Mouse (Mus musculus): ENCODE results near the gene Slc6a3. TPM values are rescaled to one million over a fixed set of nuclear protein-coding genes. Genes with fewer than 3 reads are reported as not detected.

The Slc6a3 gene
- not detected for total RNA-seq (2023)

GRCm38 (mm10) chr13:73536403-73536821 is at the start of gene Slc6a3:
Gene Slc6a3, plus strand, starts transcription at chr13:73536747.

GRCm38 (mm10) chr13:73603522-73604155 is 67.1 kb downstream of the Slc6a3 start, which contains the start of gene Clptm1l:
Gene Clptm1l, plus strand, starts transcription at chr13:73604006.

GRCm38 (mm10) chr13:73626745-73627549 is 90.4 kb downstream of the Slc6a3 start, which contains the start of gene Tert:
Gene Tert, plus strand, starts transcription at chr13:73626911.

Other genes starting within 250 kb of the Slc6a3 start
- 10 to 100 TPM; 19.8 to 27.5 TPM for gene Mrpl36, start 208.2 kb upstream of the Slc6a3 start, total RNA-seq (2023)
- 10 to 100 TPM; 57.3 to 61.0 TPM for gene Ndufs6, start 208.2 kb upstream of the Slc6a3 start, total RNA-seq (2023)
- 10 to 100 TPM; 48.8 to 62.9 TPM for gene Lpcat1, start 69.5 kb upstream of the Slc6a3 start, total RNA-seq (2023)
- 10 to 100 TPM; 83.2 to 91.2 TPM for gene Clptm1l, start 67.3 kb downstream of the Slc6a3 start, total RNA-seq (2023)
- not detected for gene Tert, start 90.2 kb downstream of the Slc6a3 start, total RNA-seq (2023)
- not detected for gene Slc6a18, start 141.3 kb downstream of the Slc6a3 start, total RNA-seq (2023)
- not detected for gene Slc6a19, start 168.1 kb downstream of the Slc6a3 start, total RNA-seq (2023)
- gene Slc12a7, start 196.3 kb downstream of the Slc6a3 start, total RNA-seq (2023), result 1 to 10 TPM; 2.2 to 2.3 TPM

Measured in neutrophil, adult 83 days (primary cell).